Mouse (Mus musculus) left cerebral cortex, postnatal 10 days (tissue): ENCODE measurements at regions not wholly inside any gene's neighbourhood (a gene's known extent, or its start where the extent isn't known, plus 50 kb on each side); places are given as distances from the start of the nearest gene placed in this dataset.
A peak's percentile ranks its signal among the peaks of the same experiment; 100 is the strongest.

Experiments
- DNase-seq, 2 experiments: peaks; one replicate each; pipeline ENCODE4 v3.0.0; 2021 to 2022; ENCODE audit warnings: low spot score in 2 of 2, mixed read lengths in 1 of 2; ENCODE audit errors: extremely low spot score in 1 of 2
- intact Hi-C: fragments of 180-260 bp; cut with DNase I; formaldehyde crosslinking; loops from one replicate; pipeline ENCODE4 v1.15.1; 2025

- DNase-seq: no peak
- intact Hi-C loops: loop anchor here (10.0 kb wide), 2 partner anchors 104 to 566 kb away; partner anchors contain the start of gene Sox2
Observed at GRCm38 (mm10) chr3:35221183-35221582, 532.7 kb upstream of the Atp11b start.

- intact Hi-C loops: loop anchor here (10.0 kb wide), 2 partner anchors 103 to 567 kb away; partner anchors contain the start of gene Sox2
- DNase-seq: no peak
Observed at GRCm38 (mm10) chr3:35222251-35222650, 531.7 kb upstream of the Atp11b start.

GRCm38 (mm10) chr3:35225051-35225701, 528.7 kb upstream of the Atp11b start:
- peak in 1 of 2 experiments; percentile 27 for DNase-seq
- intact Hi-C loops: loop anchor here (10.0 kb wide), 2 partner anchors 100 to 570 kb away; partner anchors contain the start of gene Sox2

- no peak for DNase-seq
- intact Hi-C loops: loop anchor here (10.0 kb wide), 2 partner anchors 99 to 571 kb away; partner anchors contain the start of gene Sox2
Observed at GRCm38 (mm10) chr3:35225774-35226365, 528.0 kb upstream of the Atp11b start.

GRCm38 (mm10) chr3:35231158-35231928, 522.6 kb upstream of the Atp11b start:
- no peak for DNase-seq
- intact Hi-C loops: no loop called here

GRCm38 (mm10) chr3:35232487-35232886, 521.4 kb upstream of the Atp11b start:
- DNase-seq: no peak
- intact Hi-C loops: no loop called here

GRCm38 (mm10) chr3:35235066-35235465, 518.8 kb upstream of the Atp11b start:
- intact Hi-C loops: no loop called here
- no peak for DNase-seq

GRCm38 (mm10) chr3:35235772-35236171, 518.1 kb upstream of the Atp11b start:
- intact Hi-C loops: no loop called here
- DNase-seq: no peak

GRCm38 (mm10) chr3:35237342-35237741, 516.6 kb upstream of the Atp11b start:
- DNase-seq: no peak
- intact Hi-C loops: no loop called here

GRCm38 (mm10) chr3:35242349-35242748, 511.6 kb upstream of the Atp11b start:
- no peak for DNase-seq
- intact Hi-C loops: no loop called here

GRCm38 (mm10) chr3:35242871-35243529, 510.9 kb upstream of the Atp11b start:
- DNase-seq: no peak
- intact Hi-C loops: no loop called here

GRCm38 (mm10) chr3:35245003-35245402, 508.9 kb upstream of the Atp11b start:
- DNase-seq: no peak
- intact Hi-C loops: no loop called here

- intact Hi-C loops: no loop called here
Observed at GRCm38 (mm10) chr3:35245946-35246665, 507.8 kb upstream of the Atp11b start.

GRCm38 (mm10) chr3:35249160-35249559, 504.7 kb upstream of the Atp11b start:
- intact Hi-C loops: no loop called here
- no peak for DNase-seq

More at GRCm38 (mm10) chr3:35245946-35246665, 507.8 kb upstream of the Atp11b start:
- no peak for DNase-seq

GRCm38 (mm10) chr3:35250092-35250749, 503.7 kb upstream of the Atp11b start:
- intact Hi-C loops: no loop called here
- DNase-seq: no peak

- intact Hi-C loops: no loop called here
- no peak for DNase-seq
Observed at GRCm38 (mm10) chr3:35253861-35254260, 500.0 kb upstream of the Atp11b start.

GRCm38 (mm10) chr3:35260936-35261335, 493.0 kb upstream of the Atp11b start:
- no peak for DNase-seq
- intact Hi-C loops: no loop called here

- no peak for DNase-seq
- intact Hi-C loops: no loop called here
Observed at GRCm38 (mm10) chr3:35268949-35269348, 485.0 kb upstream of the Atp11b start.
